Comparison of ENCODE assay signal across 9 mouse cellular contexts in the genomic region with DNA sequence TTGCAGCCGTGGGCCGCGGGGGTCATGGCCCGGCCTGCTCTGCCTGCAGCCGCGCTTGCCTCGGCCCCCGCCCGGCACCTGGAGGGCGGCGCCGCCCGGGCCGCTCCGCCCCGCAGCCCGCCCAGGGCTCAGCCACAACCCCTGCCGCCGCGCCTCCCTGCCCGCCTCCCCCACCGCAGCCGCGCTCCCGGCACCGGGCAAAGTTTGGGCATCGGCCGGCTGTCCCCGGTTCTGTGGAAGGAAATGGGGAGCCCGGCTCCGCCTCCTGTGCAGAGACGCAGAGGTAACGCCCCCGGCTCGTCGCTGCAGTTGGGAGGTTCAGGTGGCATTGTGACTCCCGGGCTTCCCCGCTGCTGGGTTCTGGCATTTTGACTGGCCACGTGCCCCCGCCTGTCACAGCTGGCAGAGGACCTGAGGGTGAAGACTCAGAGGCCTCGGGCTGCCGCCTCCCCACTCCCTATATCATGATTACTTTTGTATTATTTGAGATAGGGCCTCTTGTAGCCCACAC. TPM values are rescaled to one million over a fixed set of nuclear protein-coding genes. Genes with fewer than 3 reads are reported as not detected.
DNase-seq lines count a peak whose midpoint lies in the region; TF ChIP-seq lines count a peak whose summit lies in the region.
"Had no signal": no experiment of that assay in that cellular context is flagged by ENCODE, and none has a peak within 500 bp of the region (broad histone marks: within the 10 kb centered on the region; RNA-seq: fewer than 3 reads in every experiment).

No protein-coding gene starts in this region.

- no peak for TF ChIP-seq EP300 in CH12.LX (IDR thresholded peaks at IDR 0.05; ENCODE audit: low read length)

- peaks cover 6 to 10% of the 10 kb centered on the region in 2 experiments; a peak in 3 of 4 replicates for H3K4me1 ChIP-seq in CH12.LX (ENCODE audit: control insufficient read depth in 1 of 2, insufficient read depth in 2 of 2)
- no peaks in the 10 kb centered on the region for H3K4me1 ChIP-seq in embryonic fibroblast, embryonic 13.5 days (ENCODE audit: control insufficient read depth, insufficient read depth, low read length)

- H3K36me3 ChIP-seq in CH12.LX (replicated peaks in 1 of 2; ENCODE audit: control insufficient read depth in 1 of 2, insufficient read depth in 1 of 2, low read length in 1 of 2): no peaks in the 10 kb centered on the region

- TF ChIP-seq RAD21 in CH12.LX (IDR thresholded peaks at IDR 0.05; ENCODE audit: low read depth, low read length): no peak

- H3K4me3 ChIP-seq in CH12.LX (replicated peaks in 1 of 3; ENCODE audit: low read depth in 2 of 3, low read length in 2 of 3, poor library complexity in 1 of 3): peak overlapping the region in 2 of 3 experiments; percentile 49 to 60
- H3K4me3 ChIP-seq in embryonic fibroblast, embryonic 13.5 days (ENCODE audit: insufficient read depth, low read length): peak overlapping the region; percentile 38

- no peaks in the 10 kb centered on the region for H3K79me2 ChIP-seq in CH12.LX (replicated peaks; ENCODE audit: control insufficient read depth, extremely low read depth, insufficient read depth, poor library complexity, severe bottlenecking)

- H3K9ac ChIP-seq in CH12.LX (ENCODE audit: insufficient read depth, low read depth): 0 out of 2 replicates have a peak overlapping the region, but pooled peaks have one; percentile 19

- no peak for TF ChIP-seq POLR2A in CH12.LX (IDR thresholded peaks at IDR 0.05; ENCODE audit: low read depth, low read length)
- TF ChIP-seq POLR2A in embryonic fibroblast, embryonic 13.5 days (IDR thresholded peaks at IDR 0.05; ENCODE audit: low read depth, low read length): no peak

- H3K27ac ChIP-seq in CH12.LX (ENCODE audit: insufficient read depth, low read depth): no peak overlapping the region
- H3K27ac ChIP-seq in embryonic fibroblast, embryonic 13.5 days (ENCODE audit: insufficient read depth, low read length): no peak overlapping the region

- no peak for TF ChIP-seq CTCF in CH12.LX (conservative IDR thresholded peaks at IDR 0.05 in 1 of 2, IDR thresholded peaks at IDR 0.05 in 1 of 2; ENCODE audit: low read depth in 2 of 2, low read length in 2 of 2)
- TF ChIP-seq CTCF in embryonic fibroblast, embryonic 13.5 days (IDR thresholded peaks at IDR 0.05; ENCODE audit: borderline replicate concordance, insufficient read depth, low read length): no peak

- DNase-seq in CH12.LX (ENCODE audit: extremely low read depth): peak; percentile 41
- peak; percentile 85 to 93 for DNase-seq in adrenal gland, adult (ENCODE audit: inconsistent age in 2 of 2, low spot score in 1 of 2)
- DNase-seq in heart, postnatal 14 days: peak; percentile 60 to 67
- DNase-seq in kidney, postnatal 4 days: peak; percentile 67 to 78
- DNase-seq in lung, postnatal 25 days (ENCODE audit: low spot score): peak; percentile 50
- peak; percentile 56 for DNase-seq in retina, postnatal 1 day
- DNase-seq in urinary bladder, postnatal 36 days (ENCODE audit: low spot score in 2 of 2): peak; percentile 34 to 72

- peaks cover 57% of the 10 kb centered on the region for H3K27me3 ChIP-seq in CH12.LX (replicated peaks)

- in situ Hi-C loops in CH12.LX (cut with MboI; ENCODE audit: low pct_ligation_motif_present, low pct_unique_long_range_greater_than_20kb, low sequenced_read_pairs): no loop called here

- intact Hi-C loops in heart, postnatal 14 days (cut with DNase I): no loop called here

- dilution Hi-C loops in CH12.LX (cut with MboI; ENCODE audit: extremely low pct_ligation_motif_present, extremely low pct_unique_long_range_greater_than_20kb, low sequenced_read_pairs): no loop called here

- H3K4me2 ChIP-seq in CH12.LX (ENCODE audit: insufficient read depth, low read depth, poor library complexity, severe bottlenecking): peak overlapping the region; percentile 98

- peaks cover 9% of the 10 kb centered on the region for H3K9me3 ChIP-seq in CH12.LX (replicated peaks; ENCODE audit: low read length)

TF ChIP-seq in CH12.LX, 34 proteins besides CTCF, POLR2A, EP300 and RAD21:
- peak; percentile 62; the same call in 1 of the 2 replicates for TF ChIP-seq MXI1 (IDR thresholded peaks at IDR 0.05; ENCODE audit: low read depth, low read length)
- TF ChIP-seq TCF12 (IDR thresholded peaks at IDR 0.05; ENCODE audit: low read depth, low read length): no peak
- peak; percentile 22; the same call in 1 of the 2 replicates for TF ChIP-seq USF2 (conservative IDR thresholded peaks at IDR 0.05; ENCODE audit: low read depth, low read length)
- no peak for TF ChIP-seq MAZ (IDR thresholded peaks at IDR 0.05; ENCODE audit: low read depth, low read length)
- TF ChIP-seq KAT2A (IDR thresholded peaks at IDR 0.05; ENCODE audit: insufficient replicate concordance, low read length): no peak
- no peak for TF ChIP-seq ETS1 (conservative IDR thresholded peaks at IDR 0.05; ENCODE audit: low read depth, low read length)
- TF ChIP-seq USF1 (IDR thresholded peaks at IDR 0.05; ENCODE audit: low read depth, low read length): peak; percentile 61
- no peak for TF ChIP-seq CHD2 (IDR thresholded peaks at IDR 0.05; ENCODE audit: low read length)

RNA-seq across cellular contexts. Expression of a gene that starts 13.0 kb away (rescaled TPM):
- total RNA-seq in CH12.LX (2012; rRNA removed) (0.85 and 1.7 TPM in 2 replicates), CH12.LX (2014; rRNA removed) (not detected in 2 replicates)
- 0.36 TPM in 1 of 2 replicates, not detected in the other for polyA plus RNA-seq in CH12.LX (2012; ENCODE audit: insufficient read length, low read depth)
- 0.75 and 2.2 TPM in 2 replicates for polyA plus RNA-seq in embryonic fibroblast, embryonic 13.5 days (2011; ENCODE audit: insufficient read length, low read depth, missing spikeins)
- 1 to 10 TPM; 3.7 to 4.0 TPM for total RNA-seq in heart, postnatal 14 days (2021)

RNA-seq across cellular contexts. Expression of a gene that starts 33.5 kb away (rescaled TPM):
- total RNA-seq in CH12.LX (2012; rRNA removed) (0.97 and 1.1 TPM in 2 replicates), CH12.LX (2014; rRNA removed) (0.49 and 1.0 TPM in 2 replicates)
- polyA plus RNA-seq in CH12.LX (2012; ENCODE audit: insufficient read length, low read depth): 0.49 TPM in 1 of 2 replicates, not detected in the other
- polyA plus RNA-seq in embryonic fibroblast, embryonic 13.5 days (2011; ENCODE audit: insufficient read length, low read depth, missing spikeins): 1.2 TPM in 1 of 2 replicates, not detected in the other
- not detected for total RNA-seq in heart, postnatal 14 days (2021)
- total RNA-seq: left cerebral cortex, postnatal 14 days had no signal

RNA-seq across cellular contexts. Expression of a gene that starts 33.6 kb away (rescaled TPM):
- total RNA-seq in CH12.LX (2012; rRNA removed): 890 and 970 TPM in 2 replicates
- total RNA-seq in CH12.LX (2014; rRNA removed): 519 and 596 TPM in 2 replicates
- polyA plus RNA-seq in CH12.LX (2012; ENCODE audit: insufficient read length, low read depth): 673 and 711 TPM in 2 replicates
- polyA plus RNA-seq in embryonic fibroblast, embryonic 13.5 days (2011; ENCODE audit: insufficient read length, low read depth, missing spikeins): 409 and 465 TPM in 2 replicates
- total RNA-seq in heart, postnatal 14 days (2021): 1,000 to 10,000 TPM; 4,230 to 4,270 TPM

RNA-seq across cellular contexts. Expression of a gene that starts 34.0 kb away (rescaled TPM):
- total RNA-seq in CH12.LX (2012; rRNA removed): 113 and 133 TPM in 2 replicates
- 33.4 and 35.3 TPM in 2 replicates for total RNA-seq in CH12.LX (2014; rRNA removed)
- 159 and 184 TPM in 2 replicates for polyA plus RNA-seq in CH12.LX (2012; ENCODE audit: insufficient read length, low read depth)
- 53.5 and 55.9 TPM in 2 replicates for polyA plus RNA-seq in embryonic fibroblast, embryonic 13.5 days (2011; ENCODE audit: insufficient read length, low read depth, missing spikeins)
- 10 to 100 TPM; 47.7 to 58.4 TPM for total RNA-seq in heart, postnatal 14 days (2021)

RNA-seq across cellular contexts. Expression of a gene that starts 45.3 kb away (rescaled TPM):
- total RNA-seq in CH12.LX (2012; rRNA removed) (61.2 and 68.4 TPM in 2 replicates), CH12.LX (2014; rRNA removed) (50.0 TPM in 2 replicates)
- polyA plus RNA-seq in CH12.LX (2012; ENCODE audit: insufficient read length, low read depth): 127 and 129 TPM in 2 replicates
- polyA plus RNA-seq in embryonic fibroblast, embryonic 13.5 days (2011; ENCODE audit: insufficient read length, low read depth, missing spikeins): 31.3 and 33.7 TPM in 2 replicates
- total RNA-seq in heart, postnatal 14 days (2021): 1 to 10 TPM; 3.2 to 6.4 TPM

Comparison
In these comparisons a context has a peak if more than half of its experiments do, and no peak if none do; other contexts are left out.
1. RNA of a gene that starts 33.6 kb away (total RNA-seq): 4,230 to 4,270 TPM in heart, postnatal 14 days; 519 to 970 TPM in CH12.LX; every median in the first group is over 4 times any median in the second.
2. Peak in every context shown above with its lines, with median percentiles within 50 percentile points of each other: DNase-seq.